Mouse (Mus musculus) megakaryocyte, embryonic 14.5 days (primary cell): ENCODE data around the gene H6pd.

Source experiments
- FLI1 ChIP-seq: IDR thresholded peaks from 2 replicates; pipeline ENCODE4 v1.6.1; 2012; ENCODE audit warnings: low read length, inconsistent platforms, mixed read lengths
- GATA1 ChIP-seq: IDR thresholded peaks from 3 replicates; pipeline ENCODE4 v1.6.1; 2012; ENCODE audit warnings: mixed read lengths, low read length, inconsistent platforms, borderline replicate concordance

DNA sequence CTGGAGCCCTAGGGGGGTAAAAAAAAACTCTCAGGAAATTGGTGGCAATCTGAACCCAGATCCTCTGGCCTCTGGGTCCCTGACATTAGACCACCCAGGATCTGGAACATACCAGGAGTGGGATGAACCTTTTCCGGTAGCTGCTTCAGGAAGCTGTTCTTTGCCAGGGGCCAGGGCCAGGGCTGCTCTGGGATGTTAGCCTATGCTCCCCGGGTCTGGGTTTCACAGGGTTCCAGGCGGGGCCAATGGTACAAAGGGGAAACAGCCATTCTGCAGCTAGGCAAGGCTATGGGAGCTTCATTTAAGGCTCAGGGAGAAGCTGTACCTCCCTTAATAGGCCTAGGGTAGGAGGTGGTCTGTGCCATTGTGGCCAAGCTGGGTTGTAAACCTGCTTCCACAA is 44.1 kb downstream of the H6pd start:
- no peak for TF ChIP-seq GATA1
- no peak for TF ChIP-seq FLI1
